Mouse (Mus musculus) gastrocnemius, postnatal 10 days (tissue): ENCODE measurements around the gene Hspbp1. TPM values are rescaled to one million over a fixed set of nuclear protein-coding genes. Genes with fewer than 3 reads are reported as not detected.

Source experiments
- DNase-seq: peaks from one replicate; pipeline ENCODE4 v3.0.0; 2021; ENCODE audit warnings: mixed read lengths
- total RNA-seq, 2 experiments: library from RNA; stranded (reverse); gene quantifications; 2 replicates each; pipeline ENCODE4 v1.2.3; 2021

The Hspbp1 gene
- total RNA-seq, 2 experiments from 2014 or later: 22.1 to 23.3 TPM

GRCm38 (mm10) chr7:4631031-4631430 lies 53.8 kb downstream of the Hspbp1 start, which contains the start of gene Tmem86b:
Gene Tmem86b (minus strand): TSS chr7:4631422.
- no peak for DNase-seq

GRCm38 (mm10) chr7:4630198-4630597 lies 54.7 kb downstream of the Hspbp1 start:
- DNase-seq: no peak

GRCm38 (mm10) chr7:4629586-4629985 lies 55.3 kb downstream of the Hspbp1 start:
- no peak for DNase-seq

- no peak for DNase-seq
Observed at GRCm38 (mm10) chr7:4625928-4626327, 58.9 kb downstream of the Hspbp1 start.

GRCm38 (mm10) chr7:4624343-4624742 lies 60.5 kb downstream of the Hspbp1 start:
- no peak for DNase-seq

- DNase-seq: no peak
Observed at GRCm38 (mm10) chr7:4623544-4624189, 61.2 kb downstream of the Hspbp1 start.

- DNase-seq: peak; percentile 36
Observed at GRCm38 (mm10) chr7:4619979-4620378, 64.9 kb downstream of the Hspbp1 start.

- no peak for DNase-seq
Observed at GRCm38 (mm10) chr7:4613740-4614403, 71.0 kb downstream of the Hspbp1 start.

- no peak for DNase-seq
Observed at GRCm38 (mm10) chr7:4612956-4613355, 71.9 kb downstream of the Hspbp1 start.

- no peak for DNase-seq
Observed at GRCm38 (mm10) chr7:4612386-4612785, 72.5 kb downstream of the Hspbp1 start.

GRCm38 (mm10) chr7:4611921-4612341 lies 72.9 kb downstream of the Hspbp1 start:
- no peak for DNase-seq

- no peak for DNase-seq
Observed at GRCm38 (mm10) chr7:4611511-4611910, 73.4 kb downstream of the Hspbp1 start.

Other genes with a start within 250 kb of the Hspbp1 start
- gene Rdh13, start 239.4 kb downstream of the Hspbp1 start, total RNA-seq: 10 to 100 TPM; 14.3 to 18.9 TPM
- 1 to 10 TPM; 2.2 to 3.5 TPM for gene Eps8l1, start 224.4 kb downstream of the Hspbp1 start, total RNA-seq
- gene Ppp1r12c, start 183.4 kb downstream of the Hspbp1 start, total RNA-seq: 10 to 100 TPM; 37.9 to 52.6 TPM
- 100 to 1,000 TPM; 288 to 386 TPM for gene Tnnt1, start 168.7 kb downstream of the Hspbp1 start, total RNA-seq
- gene Tnni3, start 160.8 kb downstream of the Hspbp1 start, total RNA-seq: 1 to 10 TPM; 1.4 to 2.3 TPM
- under 1 TPM; 0.14 to 0.23 TPM for gene Dnaaf3, start 152.6 kb downstream of the Hspbp1 start, total RNA-seq
- under 1 TPM; 0.16 to 0.25 TPM for gene Syt5, start 137.5 kb downstream of the Hspbp1 start, total RNA-seq
- not detected for gene Ptprh, start 81.0 kb downstream of the Hspbp1 start, total RNA-seq
- 1 to 10 TPM; 4.6 to 5.2 TPM for gene Tmem86b, start 53.6 kb downstream of the Hspbp1 start, total RNA-seq
- 10 to 100 TPM; 53.0 to 58.1 TPM for gene Ppp6r1, start 26.0 kb downstream of the Hspbp1 start, total RNA-seq
- gene Brsk1, start 5.5 kb upstream of the Hspbp1 start, total RNA-seq: 1 to 10 TPM; 3.3 to 4.6 TPM
- gene Tmem150b, start 40.2 kb upstream of the Hspbp1 start, total RNA-seq: under 1 TPM in 1 of 2 experiments, not detected in 1; 0.27 TPM
- 10 to 100 TPM; 20.6 to 34.1 TPM for gene Kmt5c, start 55.0 kb upstream of the Hspbp1 start, total RNA-seq
- 1 to 10 TPM; 4.3 to 5.4 TPM for gene Cox6b2, start 68.0 kb upstream of the Hspbp1 start, total RNA-seq
- gene Fam71e2, start 86.2 kb upstream of the Hspbp1 start, total RNA-seq: not detected
- gene Il11, start 97.8 kb upstream of the Hspbp1 start, total RNA-seq: under 1 TPM; 0.20 to 0.31 TPM
- not detected for gene Tmem190, start 97.9 kb upstream of the Hspbp1 start, total RNA-seq
- 1 to 10 TPM; 3.5 to 6.3 TPM for gene Tmem238, start 104.6 kb upstream of the Hspbp1 start, total RNA-seq
- gene Rpl28, start 107.8 kb upstream of the Hspbp1 start, total RNA-seq: 100 to 1,000 TPM; 796 to 873 TPM
- 100 to 1,000 TPM in 1 of 2 experiments, 10 to 100 TPM in 1; 91.1 to 107 TPM for gene Ube2s, start 127.5 kb upstream of the Hspbp1 start, total RNA-seq
- gene Shisa7, start 159.6 kb upstream of the Hspbp1 start, total RNA-seq: under 1 TPM; 0.12 to 0.18 TPM
- gene Isoc2b, start 185.2 kb upstream of the Hspbp1 start, total RNA-seq: 1 to 10 TPM; 1.9 to 4.3 TPM
- gene Isoc2a, start 192.1 kb upstream of the Hspbp1 start, total RNA-seq: 10 to 100 TPM; 13.3 to 14.3 TPM
- under 1 TPM in 1 of 2 experiments, not detected in 1; 0.19 TPM for gene Gm36210, start 221.4 kb upstream of the Hspbp1 start, total RNA-seq
- gene Zfp628, start 230.1 kb upstream of the Hspbp1 start, total RNA-seq: 10 to 100 TPM in 1 of 2 experiments, 1 to 10 TPM in 1; 9.9 to 10.5 TPM
- gene Nat14, start 237.0 kb upstream of the Hspbp1 start, total RNA-seq: 1 to 10 TPM; 1.9 to 4.4 TPM
- 10 to 100 TPM; 43.3 to 55.0 TPM for gene Ssc5d, start 240.7 kb upstream of the Hspbp1 start, total RNA-seq